Mouse (Mus musculus) ES-Bruce4 (cell line): ENCODE measurements at regions not wholly inside any gene's neighbourhood (a gene's known extent, or its start where the extent isn't known, plus 50 kb on each side); places are given as distances from the start of the nearest gene placed in this dataset.

Source experiments
- H3K27ac ChIP-seq: 2 replicates; pipeline ENCODE4 v1.5.1; 2012; ENCODE audit warnings: low read length, inconsistent platforms; ENCODE audit not compliant: insufficient read depth
- H3K27me3 ChIP-seq: 2 replicates; pipeline ENCODE4 v1.6.1; 2012; ENCODE audit warnings: mild to moderate bottlenecking, low read length, inconsistent platforms; ENCODE audit not compliant: control insufficient read depth, poor library complexity, insufficient read depth, severe bottlenecking
- H3K36me3 ChIP-seq: 2 replicates; pipeline ENCODE4 v1.6.1; 2012; ENCODE audit warnings: inconsistent platforms, mild to moderate bottlenecking, low read length, moderate library complexity; ENCODE audit not compliant: control insufficient read depth, poor library complexity, insufficient read depth, severe bottlenecking
- H3K4me1 ChIP-seq: one replicate; pipeline ENCODE4 v1.8.1; 2011; ENCODE audit warnings: low read length; ENCODE audit not compliant: control insufficient read depth, insufficient read depth
- H3K4me3 ChIP-seq: 2 replicates; pipeline ENCODE4 v1.5.1; 2011; ENCODE audit warnings: low read depth, mild to moderate bottlenecking, low read length
- H3K9ac ChIP-seq: 2 replicates; pipeline ENCODE4 v1.6.1; 2012; ENCODE audit warnings: low read depth, mild to moderate bottlenecking, inconsistent platforms; ENCODE audit not compliant: poor library complexity, severe bottlenecking
- H3K9me3 ChIP-seq: replicated peaks from 2 replicates; pipeline ENCODE4 v1.6.1; 2012; ENCODE audit warnings: mild to moderate bottlenecking, low read length, inconsistent platforms; ENCODE audit not compliant: control insufficient read depth, poor library complexity, insufficient read depth, severe bottlenecking
- CTCF ChIP-seq: IDR thresholded peaks from one replicate; pipeline ENCODE4 v1.8.1; 2011; ENCODE audit warnings: low read depth, low read length
- EP300 ChIP-seq: IDR thresholded peaks from 2 replicates; pipeline ENCODE4 v1.6.1; 2011; ENCODE audit warnings: low read depth, low read length; ENCODE audit not compliant: insufficient read depth
- POLR2A ChIP-seq: IDR thresholded peaks from one replicate; pipeline ENCODE4 v1.8.1; 2011; ENCODE audit warnings: low read length; ENCODE audit not compliant: insufficient read depth

DNA sequence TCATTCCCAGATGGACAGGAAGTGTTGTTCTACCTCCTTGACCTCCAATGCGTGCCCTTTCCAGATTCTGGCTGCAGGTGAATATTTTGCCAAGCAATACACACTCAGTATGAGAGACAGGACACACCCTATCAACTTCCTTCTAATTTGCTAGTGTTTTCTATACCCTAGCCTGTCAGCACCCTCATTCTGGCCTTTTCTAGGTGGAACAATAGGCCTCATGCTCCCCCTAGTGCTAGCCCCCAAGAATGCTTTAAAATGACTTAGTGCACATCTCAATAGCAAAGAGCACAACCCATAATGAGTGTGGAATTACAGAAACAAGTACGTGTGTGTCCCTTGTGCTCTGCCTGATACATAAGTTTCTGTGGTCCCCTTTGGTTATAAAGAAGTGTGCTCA, 161.1 kb downstream of the Ibtk start:
- Histone ChIP-seq H3K36me3 (no peaks in the 10 kb centered on the region), H3K27me3 (no peaks in the 10 kb centered on the region), H3K27ac (no peak overlapping the region), H3K9ac (no peak overlapping the region), H3K9me3 (no peaks in the 10 kb centered on the region; the same call in 1 of the 2 replicates), H3K4me3 (no peak overlapping the region), H3K4me1 (no peaks in the 10 kb centered on the region)
- TF ChIP-seq POLR2A (no peak), CTCF (no peak), EP300 (no peak)

DNA sequence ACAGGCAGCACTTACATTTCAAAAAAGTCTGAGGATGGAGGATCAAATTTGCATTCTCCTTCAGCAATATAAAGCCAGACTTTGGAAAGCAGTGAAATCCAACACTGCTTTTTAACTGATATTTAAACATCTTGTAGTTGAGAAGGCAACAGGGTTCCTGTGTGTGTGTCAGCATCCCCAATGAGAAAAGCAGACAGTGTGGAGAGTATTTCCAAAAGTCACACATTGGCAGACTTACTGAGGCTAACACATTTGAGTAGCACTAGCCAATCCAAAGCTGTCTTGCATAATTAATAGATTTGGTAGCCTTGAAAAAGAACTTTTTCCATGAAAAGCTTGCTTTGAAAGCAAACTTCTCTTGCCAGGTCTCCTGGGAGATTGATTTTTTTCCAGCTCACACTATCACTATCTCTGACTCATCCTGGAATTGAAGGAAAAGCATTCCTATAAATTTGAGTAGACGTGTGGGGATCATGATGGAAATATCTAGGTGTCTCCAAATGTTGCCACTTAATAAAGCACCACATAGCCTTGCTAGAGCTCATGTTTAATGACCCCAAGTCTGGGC, 168.0 kb downstream of the Ibtk start:
- Histone ChIP-seq H3K36me3 (no peaks in the 10 kb centered on the region), H3K27me3 (no peaks in the 10 kb centered on the region), H3K4me1 (no peaks in the 10 kb centered on the region), H3K9ac (no peak overlapping the region), H3K9me3 (no peaks in the 10 kb centered on the region; the same call in 1 of the 2 replicates), H3K4me3 (no peak overlapping the region), H3K27ac (no peak overlapping the region)
- TF ChIP-seq POLR2A (no peak), CTCF (no peak), EP300 (no peak)

DNA sequence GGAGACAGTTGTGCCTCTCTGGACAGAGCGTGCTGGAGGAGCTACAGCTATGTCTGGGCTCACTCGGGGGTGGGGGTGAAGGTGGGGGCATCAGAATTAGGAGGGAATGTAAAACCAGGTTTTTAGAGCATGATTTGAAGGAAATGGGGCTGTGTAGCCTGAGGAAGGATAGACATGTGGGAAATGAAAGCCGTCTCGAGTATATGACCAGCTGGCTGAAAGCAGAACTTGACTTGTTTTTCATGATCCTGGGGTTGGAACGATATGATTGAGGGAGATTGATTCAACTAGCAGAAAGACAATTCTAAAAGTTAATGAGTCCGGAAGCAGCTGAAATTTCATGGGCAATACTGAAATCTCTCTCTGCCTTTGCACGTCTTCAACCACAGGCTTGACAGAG, 171.3 kb downstream of the Ibtk start:
- Histone ChIP-seq H3K9me3 (no peaks in the 10 kb centered on the region), H3K36me3 (no peaks in the 10 kb centered on the region), H3K27me3 (no peaks in the 10 kb centered on the region), H3K4me1 (no peaks in the 10 kb centered on the region), H3K4me3 (no peak overlapping the region), H3K27ac (no peak overlapping the region), H3K9ac (no peak overlapping the region)
- no peak for TF ChIP-seq EP300
- no peak for TF ChIP-seq CTCF
- TF ChIP-seq POLR2A, result no peak

DNA sequence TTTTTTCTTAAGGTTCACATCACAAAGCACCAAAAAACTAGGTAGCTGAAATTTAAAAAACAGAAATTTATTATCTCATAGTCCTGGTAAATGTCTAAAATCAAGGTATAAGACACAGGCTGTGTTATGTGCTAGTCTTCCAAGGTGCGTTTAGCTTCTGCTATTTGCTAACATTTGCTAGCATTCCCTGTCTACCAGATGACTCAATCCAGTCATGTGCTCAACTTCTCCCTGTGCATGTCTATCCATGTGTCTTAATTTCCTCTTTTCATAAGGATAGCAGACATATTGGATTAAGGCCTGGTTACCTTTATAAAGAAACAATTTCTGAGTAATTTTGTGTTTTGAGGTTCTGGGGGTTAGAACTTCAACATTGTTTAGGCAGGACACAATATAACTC, 171.8 kb downstream of the Ibtk start:
- no peaks in the 10 kb centered on the region for H3K9me3 ChIP-seq
- H3K27ac ChIP-seq, result no peak overlapping the region
- no peak overlapping the region for H3K9ac ChIP-seq
- TF ChIP-seq EP300, result no peak
- TF ChIP-seq POLR2A, result no peak
- H3K36me3 ChIP-seq, result no peaks in the 10 kb centered on the region
- no peaks in the 10 kb centered on the region for H3K4me1 ChIP-seq
- no peak overlapping the region for H3K4me3 ChIP-seq
- H3K27me3 ChIP-seq, result no peaks in the 10 kb centered on the region

DNA sequence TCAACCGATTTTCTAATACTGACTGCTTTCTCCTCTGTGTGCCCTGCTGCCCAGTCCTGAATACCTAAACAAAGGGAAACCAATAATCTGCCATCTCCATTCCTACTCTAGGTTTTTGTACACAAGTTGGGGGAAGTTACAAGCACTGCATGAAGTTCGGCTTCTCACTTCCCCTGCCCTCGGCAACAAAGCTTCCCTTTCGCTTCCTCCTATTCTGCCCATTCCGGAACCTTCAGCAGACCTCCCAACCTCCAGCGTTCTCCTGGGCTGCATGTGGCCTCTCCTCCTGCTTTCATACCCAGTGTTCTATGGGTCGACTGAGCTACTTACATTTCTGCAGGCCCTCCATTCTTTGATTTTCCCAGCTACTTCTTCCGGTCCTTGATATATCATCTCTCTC, 180.3 kb downstream of the Ibtk start:
- TF ChIP-seq POLR2A (no peak), EP300 (no peak), CTCF (no peak)
- H3K4me3 ChIP-seq, result no peak overlapping the region

DNA sequence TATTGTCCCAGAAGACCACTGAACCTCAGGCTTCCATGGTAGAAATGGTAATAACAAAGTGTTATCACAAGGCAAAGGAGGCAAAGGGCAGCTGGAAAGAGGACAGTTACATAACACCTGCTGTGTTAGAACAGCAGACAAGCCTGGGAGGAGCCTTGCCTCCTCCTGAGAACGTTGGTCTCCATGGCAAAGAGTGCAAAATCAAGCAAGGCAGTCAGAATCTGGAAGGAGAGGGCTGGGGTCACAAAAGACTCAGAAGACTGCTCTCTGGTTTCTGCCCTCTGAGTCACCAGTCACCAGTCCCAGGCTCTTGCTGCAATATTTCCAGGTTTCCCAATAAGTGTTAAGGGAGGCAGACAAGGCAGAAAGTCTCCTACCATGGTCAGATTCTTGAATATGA, 197.3 kb downstream of the Ibtk start:
- Histone ChIP-seq H3K9ac (no peak overlapping the region), H3K4me1 (no peaks in the 10 kb centered on the region), H3K9me3 (no peaks in the 10 kb centered on the region), H3K27ac (no peak overlapping the region), H3K27me3 (no peaks in the 10 kb centered on the region), H3K4me3 (no peak overlapping the region), H3K36me3 (no peaks in the 10 kb centered on the region)
- TF ChIP-seq EP300 (no peak), POLR2A (no peak), CTCF (no peak)

More for the DNA sequence above, 180.3 kb downstream of the Ibtk start:
- no peak overlapping the region for H3K9ac ChIP-seq
- no peaks in the 10 kb centered on the region for H3K36me3 ChIP-seq
- no peaks in the 10 kb centered on the region for H3K27me3 ChIP-seq
- H3K9me3 ChIP-seq, result no peaks in the 10 kb centered on the region
- H3K27ac ChIP-seq, result no peak overlapping the region
- no peaks in the 10 kb centered on the region for H3K4me1 ChIP-seq

DNA sequence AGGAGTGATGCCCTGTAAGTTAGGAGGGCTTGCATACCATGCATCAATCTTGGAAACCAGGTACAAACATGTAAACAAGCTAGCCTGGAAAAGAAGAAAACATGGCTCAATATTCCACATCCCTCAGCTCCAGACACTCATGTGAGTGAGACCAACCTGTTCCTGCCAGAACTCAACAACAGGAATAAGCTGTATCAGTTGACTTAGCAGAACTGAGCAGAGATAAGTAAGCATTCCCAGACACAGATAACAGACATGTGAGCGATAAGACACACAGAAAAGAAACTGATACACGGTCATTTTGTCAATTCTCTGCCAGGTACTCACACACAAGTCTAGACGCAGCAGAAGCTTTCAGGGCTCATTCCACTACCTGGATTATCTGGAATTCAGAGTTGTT, 198.7 kb downstream of the Ibtk start:
- H3K9me3 ChIP-seq, result no peaks in the 10 kb centered on the region
- no peak for TF ChIP-seq POLR2A
- no peak for TF ChIP-seq EP300
- TF ChIP-seq CTCF, result no peak
- no peaks in the 10 kb centered on the region for H3K27me3 ChIP-seq
- no peak overlapping the region for H3K27ac ChIP-seq
- H3K4me1 ChIP-seq, result no peaks in the 10 kb centered on the region
- no peaks in the 10 kb centered on the region for H3K36me3 ChIP-seq
- no peak overlapping the region for H3K9ac ChIP-seq
- H3K4me3 ChIP-seq, result no peak overlapping the region
